Mouse (Mus musculus) kidney, postnatal 36 days (tissue): ENCODE measurements around the gene Armc12.

ENCODE experiments used
- DNase-seq, 2 experiments: peaks; one replicate each; pipeline ENCODE4 v3.0.0; 2021 to 2022; ENCODE audit warnings: mixed read lengths in 2 of 2

Armc12 gene

GRCm38 (mm10) chr17:28513844-28514243, 16.8 kb upstream of the Armc12 start:
- peak in 1 of 2 experiments; percentile 66 for DNase-seq

GRCm38 (mm10) chr17:28514555-28514954, 16.1 kb upstream of the Armc12 start:
- DNase-seq: no peak

- peak; percentile 55 to 91 for DNase-seq
Observed at GRCm38 (mm10) chr17:28515431-28516341, 14.9 kb upstream of the Armc12 start.

- DNase-seq: no peak
Observed at GRCm38 (mm10) chr17:28516881-28517280, 13.7 kb upstream of the Armc12 start.

GRCm38 (mm10) chr17:28517441-28517955, 13.1 kb upstream of the Armc12 start, which contains the start of gene Fkbp5:
Gene Fkbp5, minus strand, starts transcription at chr17:28517527.
- DNase-seq: peak; percentile 74 to 95

GRCm38 (mm10) chr17:28517956-28518614, 12.5 kb upstream of the Armc12 start:
- peak; percentile 97 for DNase-seq

- peak; percentile 63 to 89 for DNase-seq
Observed at GRCm38 (mm10) chr17:28518615-28519071, 12.0 kb upstream of the Armc12 start.

- no peak for DNase-seq
Observed at GRCm38 (mm10) chr17:28519827-28520226, 10.8 kb upstream of the Armc12 start.

- DNase-seq: no peak
Observed at GRCm38 (mm10) chr17:28520561-28520960, 10.0 kb upstream of the Armc12 start.

GRCm38 (mm10) chr17:28521071-28521726, 9.4 kb upstream of the Armc12 start:
- DNase-seq: no peak

GRCm38 (mm10) chr17:28521920-28522319, 8.7 kb upstream of the Armc12 start:
- DNase-seq: no peak

GRCm38 (mm10) chr17:28522623-28523354, 7.8 kb upstream of the Armc12 start:
- DNase-seq: peak; percentile 97 to 98

- DNase-seq: no peak
Observed at GRCm38 (mm10) chr17:28523355-28524008, 7.1 kb upstream of the Armc12 start.

- no peak for DNase-seq
Observed at GRCm38 (mm10) chr17:28524009-28524695, 6.5 kb upstream of the Armc12 start.

GRCm38 (mm10) chr17:28524831-28525430, 5.7 kb upstream of the Armc12 start:
- no peak for DNase-seq

GRCm38 (mm10) chr17:28527184-28528042, 3.2 kb upstream of the Armc12 start:
- DNase-seq: peak in 1 of 2 experiments; percentile 53

GRCm38 (mm10) chr17:28528043-28528351, 2.6 kb upstream of the Armc12 start:
- peak; percentile 86 to 92 for DNase-seq

- DNase-seq: no peak
Observed at GRCm38 (mm10) chr17:28529116-28529515, 1.5 kb upstream of the Armc12 start.

- peak in 1 of 2 experiments; percentile 49 for DNase-seq
Observed at GRCm38 (mm10) chr17:28531946-28532345, 1.3 kb downstream of the Armc12 start.

- no peak for DNase-seq
Observed at GRCm38 (mm10) chr17:28532557-28532956, 2.0 kb downstream of the Armc12 start.
